Mouse (Mus musculus): ENCODE measurements around the gene Ift140.

- no peak for TF ChIP-seq CTCF (IDR thresholded peaks at IDR 0.05 in 2 of 3, conservative IDR thresholded peaks at IDR 0.05 in 1 of 3; ENCODE audit: control insufficient read depth in 1 of 3, insufficient read depth in 1 of 3, low read depth in 2 of 3, low read length in 3 of 3, poor library complexity in 1 of 3, severe bottlenecking in 1 of 3)
- no peak for TF ChIP-seq EP300 (IDR thresholded peaks at IDR 0.05; ENCODE audit: low read depth in 1 of 2, low read length in 2 of 2)
- no peak for TF ChIP-seq SIN3A (IDR thresholded peaks at IDR 0.05; ENCODE audit: low read length)
- no peak for TF ChIP-seq BHLHE40 (IDR thresholded peaks at IDR 0.05; ENCODE audit: borderline replicate concordance, low read depth, low read length)
- no peak for TF ChIP-seq JUND (IDR thresholded peaks at IDR 0.05; ENCODE audit: low read depth, low read length)
- no peak for TF ChIP-seq MAX (IDR thresholded peaks at IDR 0.05; ENCODE audit: low read length)
- no peak for TF ChIP-seq ZMIZ1 (IDR thresholded peaks at IDR 0.05; ENCODE audit: low read depth, low read length)
- TF ChIP-seq SMC3 (IDR thresholded peaks at IDR 0.05; ENCODE audit: low read depth, low read length): no peak
- no peak for TF ChIP-seq GATA1 (IDR thresholded peaks at IDR 0.05; ENCODE audit: low read depth, low read length)
- no peak for TF ChIP-seq POLR2A (IDR thresholded peaks at IDR 0.05; ENCODE audit: control insufficient read depth in 1 of 2, insufficient read depth in 1 of 2, low read depth in 1 of 2, low read length in 2 of 2, poor library complexity in 1 of 2)
Observed at GRCm38 (mm10) chr17:25057041-25057440, 41.2 kb downstream of the Ift140 start.

Data from MEL (cell line).